Mouse (Mus musculus): ENCODE measurements around the gene Atad3a. TPM values are rescaled to one million over a fixed set of nuclear protein-coding genes. Genes with fewer than 3 reads are reported as not detected.
A peak's percentile ranks its signal among the peaks of the same experiment; 100 is the strongest.

The Atad3a gene
- total RNA-seq, 2 experiments from 2014 or later, result 30.4 to 39.3 TPM

DNA sequence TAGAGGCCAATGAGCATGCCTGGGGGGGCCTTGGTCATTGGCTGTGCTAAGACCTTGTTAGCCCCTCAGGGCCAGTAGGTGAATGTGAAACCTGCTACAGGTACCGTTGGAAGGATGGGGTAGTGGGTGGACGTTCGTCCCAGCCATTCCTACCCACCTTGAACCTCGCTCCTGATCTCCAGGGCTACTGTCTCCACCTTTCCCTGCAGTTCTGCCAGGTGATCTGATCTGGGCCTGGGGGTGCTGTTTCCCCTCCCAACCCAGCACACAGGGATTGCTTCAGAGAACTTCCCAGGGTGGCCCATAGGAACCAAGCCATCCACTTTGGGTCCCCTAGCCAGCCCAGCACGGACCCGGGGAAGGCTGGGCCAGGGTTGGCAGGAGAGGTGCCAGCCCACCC lies 21.7 kb downstream of the Atad3a start:
- DNase-seq, result no peak

- DNase-seq, result no peak
Observed at GRCm38 (mm10) chr4:155738262-155738661, 22.6 kb downstream of the Atad3a start.

DNA sequence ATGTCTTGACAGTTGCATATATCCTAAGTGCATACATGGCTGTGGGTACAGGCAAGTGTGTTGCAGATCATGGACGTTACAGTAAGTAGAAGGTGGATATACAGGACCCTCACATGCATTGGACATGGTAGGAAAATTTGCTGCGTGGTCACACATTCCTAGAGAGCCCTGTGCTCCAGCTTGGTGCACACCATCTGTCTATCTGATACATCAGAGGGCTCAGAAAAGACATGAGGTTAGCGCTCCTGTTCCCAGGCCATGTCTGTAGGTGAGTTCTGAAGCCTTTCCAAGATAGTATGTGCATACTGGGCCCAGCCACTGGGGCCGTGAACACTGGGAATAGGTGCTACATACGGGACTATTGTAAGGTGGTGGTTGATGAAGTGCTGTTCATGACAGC lies 24.5 kb downstream of the Atad3a start:
- DNase-seq, result no peak

GRCm38 (mm10) chr4:155735788-155736187 lies 25.1 kb downstream of the Atad3a start:
- DNase-seq, result no peak

DNA sequence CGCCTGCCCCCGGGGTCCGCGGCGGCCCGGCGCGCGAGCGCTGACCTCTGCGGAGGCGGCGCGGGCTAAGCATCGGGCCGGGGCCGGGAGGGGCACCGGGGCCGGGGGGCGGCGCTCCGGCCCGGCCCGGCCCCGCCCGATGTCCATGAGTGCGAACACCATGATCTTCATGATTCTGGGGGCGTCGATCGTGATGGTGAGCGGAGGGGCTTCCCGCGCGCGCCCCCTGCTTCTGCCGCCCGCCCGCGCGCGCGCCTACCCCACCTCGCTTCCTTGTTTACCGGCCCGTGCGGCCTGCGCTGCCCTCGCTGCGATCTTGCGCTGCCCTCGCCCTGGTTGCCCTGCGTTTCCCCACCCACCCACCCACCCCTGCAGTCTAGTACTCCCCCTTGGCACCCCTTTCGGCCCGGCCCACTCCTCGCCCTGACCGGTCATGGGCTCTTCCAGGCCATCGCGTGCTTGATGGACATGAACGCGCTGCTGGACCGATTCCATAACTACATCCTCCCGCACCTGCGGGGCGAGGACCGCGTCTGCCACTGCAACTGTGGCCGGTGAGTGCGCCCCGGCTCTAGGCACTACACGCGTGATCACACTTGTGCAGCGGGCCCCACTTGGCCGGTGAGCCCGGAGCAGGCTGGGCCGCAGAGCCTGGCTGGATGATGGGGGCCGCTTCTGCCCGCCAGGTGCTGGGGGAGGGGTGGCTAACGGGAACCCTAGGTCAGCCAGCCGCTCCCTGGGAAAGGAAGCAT lies 25.8 kb downstream of the Atad3a start:
- DNase-seq, result peak; percentile 44

GRCm38 (mm10) chr4:155734350-155734941 lies 26.4 kb downstream of the Atad3a start, which contains the start of gene Tmem240:
Gene Tmem240, plus strand, starts transcription at chr4:155734800.
- peak; percentile 81 for DNase-seq

- DNase-seq, result no peak
Observed at GRCm38 (mm10) chr4:155733267-155733666, 27.6 kb downstream of the Atad3a start.

- no peak for DNase-seq
Observed at GRCm38 (mm10) chr4:155727993-155728392, 32.9 kb downstream of the Atad3a start.

DNA sequence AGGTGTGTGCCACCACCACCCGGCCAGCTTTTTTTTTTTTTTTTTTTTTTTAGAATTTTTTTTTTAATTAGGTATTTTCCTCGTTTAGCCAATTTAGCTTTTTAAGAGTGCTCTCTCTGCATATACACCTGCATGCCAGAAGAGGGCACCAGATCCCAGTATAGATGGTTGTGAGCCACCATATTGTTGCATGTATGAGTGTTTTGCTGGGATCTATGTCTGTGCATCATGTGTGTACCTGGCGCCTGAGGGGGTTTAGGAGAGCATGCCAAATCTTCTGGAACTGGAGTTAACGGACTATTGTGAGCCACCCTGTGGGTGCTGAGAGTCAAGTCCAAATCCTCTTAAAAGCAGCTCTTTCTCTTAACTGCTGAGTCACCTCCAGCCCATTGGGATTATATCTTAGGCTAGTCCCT lies 39.2 kb downstream of the Atad3a start:
- DNase-seq, result no peak

GRCm38 (mm10) chr4:155710521-155711252 lies 50.2 kb downstream of the Atad3a start:
- DNase-seq, result no peak

DNA sequence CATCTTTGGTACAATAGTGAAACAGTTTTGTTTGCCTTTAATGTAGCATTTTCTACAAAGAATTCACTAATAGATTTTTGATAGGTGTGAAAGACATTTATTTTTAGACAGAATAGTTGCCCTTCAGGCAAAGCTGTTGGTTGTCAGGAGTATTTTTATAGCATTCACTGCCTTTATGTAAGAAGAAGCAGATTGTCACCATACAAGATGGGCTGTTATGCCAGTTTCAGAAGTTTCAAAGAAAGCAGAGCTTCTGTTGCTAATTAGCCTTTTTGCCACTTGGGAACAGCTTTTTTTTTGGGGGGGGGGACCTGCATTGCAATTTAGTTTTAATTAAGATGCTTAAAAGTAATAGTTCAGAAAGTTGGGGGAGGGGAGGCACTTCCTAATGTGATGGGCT lies 51.9 kb downstream of the Atad3a start:
- DNase-seq, result no peak

- no peak for DNase-seq
Observed at GRCm38 (mm10) chr4:155708582-155708981, 52.3 kb downstream of the Atad3a start.

DNA sequence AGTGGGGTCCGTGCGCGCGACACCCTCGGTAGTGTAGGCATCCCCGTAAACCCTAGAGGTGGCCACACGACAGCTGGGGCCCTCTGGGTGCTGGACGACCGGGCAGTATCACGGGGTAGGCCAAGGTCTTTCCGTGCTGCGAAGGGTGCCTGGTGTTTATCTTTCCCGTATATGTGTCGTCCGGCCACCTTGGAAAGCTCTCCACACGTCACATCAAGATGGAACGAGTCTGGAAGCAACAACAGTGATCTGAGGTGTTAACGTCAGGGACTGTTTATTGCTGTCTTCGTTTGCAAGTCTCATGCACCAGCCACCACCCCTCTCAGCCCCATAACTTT lies 55.3 kb downstream of the Atad3a start:
- DNase-seq, result no peak

DNA sequence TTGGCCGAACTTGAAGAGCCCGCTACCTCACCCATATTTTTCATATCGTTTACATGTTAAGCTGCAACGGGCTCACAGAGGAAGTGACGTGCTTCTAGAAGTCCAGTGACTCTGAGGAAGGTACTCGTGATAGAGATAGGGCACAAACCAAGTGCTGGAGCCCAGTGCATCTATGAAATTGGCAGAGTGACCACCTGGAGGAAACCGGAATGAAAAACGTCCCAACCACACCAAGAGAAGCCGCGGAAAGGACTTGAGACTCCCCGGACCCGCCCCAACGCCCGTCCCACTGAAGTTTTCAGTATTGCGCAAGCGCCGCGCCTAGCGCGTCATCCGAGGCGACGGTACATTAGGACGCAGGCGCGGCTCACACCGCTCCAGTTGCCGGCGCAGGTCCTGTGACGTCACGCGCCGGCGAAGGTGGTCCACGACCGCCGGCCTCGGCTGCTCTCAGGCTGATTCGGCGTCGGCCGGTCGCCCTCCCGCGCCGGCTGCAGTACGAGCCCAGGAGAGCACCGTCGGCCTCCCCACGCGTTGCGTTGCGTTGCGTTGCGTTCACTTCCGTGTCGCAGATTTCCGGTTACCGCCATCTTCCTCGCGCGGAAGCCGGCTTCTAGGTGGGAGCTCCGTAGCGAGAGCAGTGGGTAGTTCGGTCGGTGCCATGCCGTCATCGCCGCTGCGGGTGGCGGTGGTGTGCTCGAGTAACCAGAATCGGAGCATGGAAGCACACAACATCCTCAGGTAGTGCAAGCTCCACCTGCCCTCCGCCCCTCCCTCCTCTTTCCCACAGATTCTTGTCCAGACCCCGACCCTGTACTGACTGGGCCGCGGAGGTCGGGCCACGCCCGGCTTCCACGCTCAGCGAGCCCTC lies 55.9 kb downstream of the Atad3a start, which contains the start of gene Ssu72:
TSS of gene Ssu72 (plus strand) at position 80 of the 871 bp plus-strand sequence.
- DNase-seq, result peak; percentile 91

DNA sequence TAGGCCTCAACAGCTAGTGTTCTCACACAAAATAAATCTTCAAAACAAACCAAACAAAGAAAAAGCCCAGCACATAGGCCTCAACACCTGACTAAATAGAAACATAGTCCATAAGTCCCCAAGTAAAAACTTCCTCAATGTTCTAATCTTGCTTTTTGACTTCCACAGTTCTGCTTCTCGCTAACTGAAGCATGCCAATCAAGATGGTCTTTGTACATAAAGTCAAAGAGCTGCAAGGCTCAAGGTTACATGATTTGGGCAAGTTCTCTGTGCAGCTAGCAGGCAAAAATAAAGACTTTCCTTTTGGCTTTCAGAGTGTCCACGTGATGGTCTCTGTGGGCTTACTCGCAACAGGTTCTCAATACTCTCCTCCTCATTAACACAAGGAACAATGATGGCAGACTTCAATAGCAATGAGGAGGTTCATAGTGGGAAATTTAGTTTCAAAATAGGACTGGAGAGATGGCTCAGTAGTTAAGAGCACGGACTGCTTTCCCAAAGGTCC lies 57.4 kb downstream of the Atad3a start:
- no peak for DNase-seq

- no peak for DNase-seq
Observed at GRCm38 (mm10) chr4:155700425-155700824, 60.5 kb downstream of the Atad3a start.

- DNase-seq, result no peak
Observed at GRCm38 (mm10) chr4:155696261-155697255, 64.3 kb downstream of the Atad3a start.

DNA sequence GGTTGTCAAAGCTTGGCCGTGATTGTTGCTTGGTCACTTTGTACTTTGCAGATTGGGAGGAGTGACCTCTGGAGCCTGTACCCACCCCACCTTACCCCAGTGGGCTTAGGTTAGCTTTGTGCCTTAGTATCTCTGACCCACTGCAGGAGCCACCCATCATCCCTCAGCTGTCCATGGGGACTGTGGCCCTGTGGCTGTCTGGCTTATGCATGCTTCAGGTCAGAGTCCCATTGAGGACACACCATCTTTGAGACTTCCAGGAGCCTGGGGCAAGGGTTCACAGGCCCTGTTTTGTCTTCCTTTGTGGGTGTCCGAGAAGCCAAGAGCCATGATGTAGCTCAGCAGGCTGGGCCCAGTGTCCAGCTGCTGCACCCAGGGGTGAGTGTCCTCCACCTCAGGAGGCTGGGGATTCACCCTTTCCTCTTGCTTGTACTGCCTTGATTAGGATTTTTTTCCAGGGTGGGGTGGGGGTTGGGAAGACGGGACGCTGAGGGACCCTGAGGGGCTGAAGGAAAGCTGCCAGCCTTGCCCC lies 65.3 kb downstream of the Atad3a start:
- no peak for DNase-seq

DNA sequence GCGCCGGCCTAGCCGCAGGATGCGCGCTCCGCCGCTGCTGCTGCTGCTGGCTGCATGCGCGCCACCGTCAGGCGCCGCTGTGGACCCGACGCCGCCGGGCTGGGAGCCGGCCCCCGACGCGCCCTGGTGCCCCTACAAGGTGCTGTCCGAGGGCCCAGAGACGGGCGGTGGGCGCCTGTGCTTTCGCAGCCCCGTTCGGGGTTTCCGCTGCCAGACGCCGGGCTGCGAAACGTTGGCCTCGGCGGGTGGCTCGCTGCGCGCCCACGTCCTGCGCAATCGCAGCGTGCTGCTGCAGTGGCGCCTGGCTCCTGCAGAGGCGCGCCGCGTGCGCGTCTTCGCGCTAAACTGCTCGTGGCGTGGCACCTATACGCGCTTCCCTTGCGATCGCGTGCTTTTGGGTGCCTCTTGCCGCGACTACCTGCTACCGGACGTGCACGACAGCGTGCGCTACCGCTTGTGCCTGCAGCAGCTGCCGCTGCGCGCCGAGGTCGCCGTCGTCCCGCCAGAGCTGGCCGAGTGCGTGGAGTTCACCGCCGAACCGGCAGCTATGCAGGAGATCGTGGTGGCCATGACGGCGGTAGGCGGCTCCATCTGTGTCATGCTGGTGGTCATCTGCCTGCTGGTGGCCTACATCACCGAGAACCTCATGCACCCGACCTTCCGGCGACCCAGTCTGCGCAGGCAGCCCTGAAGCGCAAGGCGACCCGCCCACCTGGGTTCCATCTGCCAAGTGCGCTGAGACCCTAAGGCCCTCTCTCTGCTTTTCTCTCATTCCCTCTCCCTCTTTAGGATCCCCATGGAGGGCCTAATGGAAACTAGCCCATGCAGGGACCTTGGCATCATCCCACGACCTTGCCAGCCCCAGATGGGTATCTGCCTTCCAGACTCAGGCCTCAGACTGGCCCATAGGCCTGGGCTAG lies 66.2 kb downstream of the Atad3a start:
- DNase-seq, result peak; percentile 62

Data from gastrocnemius, postnatal 10 days (tissue).